Mouse (Mus musculus) liver, adult 2 months (tissue): ENCODE data around the gene Sorbs1.

Experiments used
- CTCF ChIP-seq: fragments of 200-500 bp; IDR thresholded peaks from 2 replicates; pipeline ENCODE4 v1.5.1; 2011; ENCODE audit warnings: low read depth, low read length, control low read depth
- POLR2A ChIP-seq: fragments of 200-500 bp; IDR thresholded peaks from 2 replicates; pipeline ENCODE4 v1.6.1; 2011; ENCODE audit warnings: low read length, control low read depth; ENCODE audit not compliant: insufficient read depth; ENCODE audit errors: extremely low read depth

- TF ChIP-seq CTCF (peak; percentile 65), POLR2A (no peak)
These were observed 150.1 kb downstream of the Sorbs1 start for GRCm38 (mm10) chr19:40363447-40363846.
